Mouse (Mus musculus) hindbrain, embryonic 14.5 days (tissue): Measurements from ENCODE around the gene Krt28. TPM values are rescaled to one million over a fixed set of nuclear protein-coding genes. Genes with fewer than 3 reads are reported as not detected.
A peak's percentile ranks its signal among the peaks of the same experiment; 100 is the strongest.

Experiments
- ATAC-seq: fragments of 200-750 bp; cut with Nextera tagmentation; 2 replicates; pipeline ENCODE4 v1.8.0; 2017; ENCODE audit warnings: moderate number of reproducible peaks, mild to moderate bottlenecking, moderate TSS enrichment, moderate library complexity; ENCODE audit not compliant: low FRiP score
- DNase-seq: peaks from one replicate; pipeline ENCODE4 v3.0.0-alpha.2; 2015; ENCODE audit warnings: low spot score
- H3K27ac ChIP-seq: fragments of 300-500 bp; sonication (generic); 2 replicates; pipeline ENCODE4 v1.5.1; 2014; ENCODE audit warnings: mild to moderate bottlenecking, moderate library complexity
- H3K27me3 ChIP-seq: fragments of 300-500 bp; sonication (generic); 2 replicates; pipeline ENCODE4 v1.6.1; 2014; ENCODE audit warnings: mild to moderate bottlenecking, low read length, mixed read lengths; ENCODE audit not compliant: control insufficient read depth, insufficient read depth
- H3K36me3 ChIP-seq: fragments of 300-500 bp; sonication (generic); replicated peaks from 2 replicates; pipeline ENCODE4 v1.6.1; 2014; ENCODE audit not compliant: control insufficient read depth, insufficient read depth
- H3K4me1 ChIP-seq: fragments of 300-500 bp; sonication (generic); replicated peaks from 2 replicates; pipeline ENCODE4 v1.6.1; 2014; ENCODE audit warnings: antibody characterized with exemption, low read length, mixed read lengths; ENCODE audit not compliant: control insufficient read depth, insufficient read depth
- H3K4me2 ChIP-seq: fragments of 300-500 bp; sonication (generic); replicated peaks from 2 replicates; pipeline ENCODE4 v1.6.1; 2014; ENCODE audit warnings: mild to moderate bottlenecking, moderate library complexity
- H3K4me3 ChIP-seq: fragments of 300-500 bp; sonication (generic); replicated peaks from 2 replicates; pipeline ENCODE4 v1.5.1; 2014; ENCODE audit warnings: mild to moderate bottlenecking, low read length
- H3K9ac ChIP-seq: fragments of 300-500 bp; sonication (generic); 2 replicates; pipeline ENCODE4 v1.6.1; 2014
- H3K9me3 ChIP-seq: fragments of 300-500 bp; sonication (generic); 2 replicates; pipeline ENCODE4 v1.6.1; 2016; ENCODE audit warnings: low read length; ENCODE audit not compliant: control insufficient read depth
- WGBS: fragments of 180-500 bp; shearing (Covaris S2); extraction: QIAGEN DNeasy Blood & Tissue Kit; methylation state at CpG from one replicate; pipeline ENCODE4 v1.1.7; 2014; 5-methylcytosine and 5-hydroxymethylcytosine counted together
- polyA plus RNA-seq: library from polyadenylated mRNA; unstranded; fragments of >200 nt; fragmentation: Nextera tagmentation; extraction: Ambion mirVana; gene quantifications from 2 replicates; pipeline ENCODE4 v1.2.1, GENCODE M21; 2014

Krt28 gene
- polyA plus RNA-seq, 1 experiment from 2014 or later, result 0.59 TPM

GRCm38 (mm10) chr11:99385813-99386721 lies 11.4 kb upstream of the Krt28 start:
- peak overlapping the region; percentile 51 for H3K4me3 ChIP-seq
- H3K36me3 ChIP-seq, result no peaks in the 10 kb centered on the region
- peak overlapping the region; percentile 76 for H3K9ac ChIP-seq
- ATAC-seq (peak; percentile 78), DNase-seq (peak; percentile 81)
- WGBS, result 3% methylated on average over 71 of the region's 71 CpGs
- peaks cover 14% of the 10 kb centered on the region for H3K4me1 ChIP-seq
- peak overlapping the region; percentile 93 for H3K27ac ChIP-seq
- H3K9me3 ChIP-seq, result no peaks in the 10 kb centered on the region
- H3K27me3 ChIP-seq, result no peaks in the 10 kb centered on the region; the same call in 1 of the 2 replicates
- H3K4me2 ChIP-seq, result peak overlapping the region; percentile 78

- no peaks in the 10 kb centered on the region; the same call in 1 of the 2 replicates for H3K27me3 ChIP-seq
- ATAC-seq, result no peak
- H3K36me3 ChIP-seq, result no peaks in the 10 kb centered on the region
- H3K4me2 ChIP-seq, result no peak overlapping the region
- H3K9me3 ChIP-seq, result no peaks in the 10 kb centered on the region
- no peak overlapping the region for H3K27ac ChIP-seq
- H3K9ac ChIP-seq, result no peak overlapping the region
- DNase-seq, result peak; percentile 79
- 19% methylated on average over 5 of the region's 5 CpGs for WGBS
- no peak overlapping the region for H3K4me3 ChIP-seq
- H3K4me1 ChIP-seq, result no peaks in the 10 kb centered on the region
These were observed 4.9 kb upstream of the Krt28 start for GRCm38 (mm10) chr11:99379568-99379967.

- no peak overlapping the region for H3K27ac ChIP-seq
- no peaks in the 10 kb centered on the region for H3K36me3 ChIP-seq
- no peaks in the 10 kb centered on the region for H3K27me3 ChIP-seq
- H3K9ac ChIP-seq, result no peak overlapping the region
- H3K4me3 ChIP-seq, result no peak overlapping the region
- H3K4me2 ChIP-seq, result no peak overlapping the region
- no peaks in the 10 kb centered on the region for H3K9me3 ChIP-seq
- ATAC-seq (no peak), DNase-seq (no peak)
- 83% methylated on average over 8 of the region's 8 CpGs for whole genome bisulfite sequencing
- H3K4me1 ChIP-seq, result no peaks in the 10 kb centered on the region
These were observed 4.8 kb downstream of the Krt28 start for GRCm38 (mm10) chr11:99369853-99370451.

- WGBS, result 13% methylated on average over 3 of the region's 3 CpGs
- H3K4me2 ChIP-seq, result no peak overlapping the region
- no peak overlapping the region for H3K9ac ChIP-seq
- H3K4me3 ChIP-seq, result no peak overlapping the region
- DNase-seq, result no peak
- H3K9me3 ChIP-seq, result no peaks in the 10 kb centered on the region
- no peaks in the 10 kb centered on the region for H3K27me3 ChIP-seq
- no peaks in the 10 kb centered on the region for H3K36me3 ChIP-seq
- H3K27ac ChIP-seq, result no peak overlapping the region
- no peak for ATAC-seq
- no peaks in the 10 kb centered on the region for H3K4me1 ChIP-seq
These were observed 5.5 kb downstream of the Krt28 start for GRCm38 (mm10) chr11:99369229-99369628.

- H3K9ac ChIP-seq, result no peak overlapping the region
- no peaks in the 10 kb centered on the region for H3K9me3 ChIP-seq
- ATAC-seq, result no peak
- 46% methylated on average over 10 of the region's 10 CpGs for WGBS
- no peak overlapping the region for H3K4me2 ChIP-seq
- DNase-seq, result no peak
- H3K27ac ChIP-seq, result no peak overlapping the region
- no peaks in the 10 kb centered on the region for H3K27me3 ChIP-seq
- no peaks in the 10 kb centered on the region for H3K4me1 ChIP-seq
- H3K36me3 ChIP-seq, result no peaks in the 10 kb centered on the region
- H3K4me3 ChIP-seq, result no peak overlapping the region
These were observed 7.9 kb downstream of the Krt28 start for GRCm38 (mm10) chr11:99366791-99367190.

- Histone ChIP-seq H3K4me2 (no peak overlapping the region), H3K27me3 (no peaks in the 10 kb centered on the region), H3K4me3 (no peak overlapping the region), H3K9me3 (no peaks in the 10 kb centered on the region), H3K4me1 (no peaks in the 10 kb centered on the region), H3K36me3 (no peaks in the 10 kb centered on the region), H3K9ac (no peak overlapping the region), H3K27ac (no peak overlapping the region)
- peak; percentile 73 for DNase-seq
- 28% methylated on average over 9 of the region's 9 CpGs for WGBS
- no peak for ATAC-seq
These were observed 10.3 kb downstream of the Krt28 start for GRCm38 (mm10) chr11:99364412-99364811.

GRCm38 (mm10) chr11:99361423-99361822 lies 13.3 kb downstream of the Krt28 start:
- WGBS, result 89% methylated on average over 8 of the region's 8 CpGs

GRCm38 (mm10) chr11:99351004-99351403 lies 23.7 kb downstream of the Krt28 start, which contains the start of gene Krt27:
Krt27 (minus strand) TSS chr11:99351104.
- H3K36me3 ChIP-seq, result no peaks in the 10 kb centered on the region
- DNase-seq (no peak), ATAC-seq (no peak)
- no peaks in the 10 kb centered on the region for H3K4me1 ChIP-seq
- 78% methylated on average over 12 of the region's 12 CpGs for WGBS
- no peak within 1 kb of the TSS for H3K4me3 ChIP-seq
- H3K9ac ChIP-seq, result no peak within 1 kb of the TSS
- H3K9me3 ChIP-seq, result no peaks in the 10 kb centered on the region
- H3K27me3 ChIP-seq, result no peaks in the 10 kb centered on the region
- H3K27ac ChIP-seq, result no peak within 1 kb of the TSS
- no peak within 1 kb of the TSS for H3K4me2 ChIP-seq

More at GRCm38 (mm10) chr11:99361423-99361822, 13.3 kb downstream of the Krt28 start:
- DNase-seq (no peak), ATAC-seq (no peak)
- no peaks in the 10 kb centered on the region for H3K36me3 ChIP-seq
- H3K9me3 ChIP-seq, result no peaks in the 10 kb centered on the region
- H3K27me3 ChIP-seq, result no peaks in the 10 kb centered on the region
- no peaks in the 10 kb centered on the region for H3K4me1 ChIP-seq
- H3K9ac ChIP-seq, result no peak overlapping the region
- no peak overlapping the region for H3K27ac ChIP-seq
- no peak overlapping the region for H3K4me2 ChIP-seq
- no peak overlapping the region for H3K4me3 ChIP-seq

GRCm38 (mm10) chr11:99339299-99339847 lies 35.3 kb downstream of the Krt28 start:
- ATAC-seq, result no peak
- Histone ChIP-seq H3K27me3 (no peaks in the 10 kb centered on the region), H3K4me2 (no peak overlapping the region; the same call in 1 of the 2 replicates), H3K4me1 (peaks cover 7% of the 10 kb centered on the region), H3K4me3 (no peak overlapping the region), H3K9ac (no peak overlapping the region), H3K36me3 (no peaks in the 10 kb centered on the region), H3K9me3 (no peaks in the 10 kb centered on the region), H3K27ac (no peak overlapping the region)
- peak; percentile 45 for DNase-seq
- 11% methylated on average over 11 of the region's 11 CpGs for WGBS
